Mouse (Mus musculus) right cerebral cortex, postnatal 25 days (tissue): ENCODE measurements at regions not wholly inside any gene's neighbourhood (a gene's known extent, or its start where the extent isn't known, plus 50 kb on each side); places are given as distances from the start of the nearest gene placed in this dataset.
"Not testable (repeated sequence)": the region's sequence is repeated elsewhere in the genome, so short reads cannot be mapped to it uniquely, and the experiment has no call there.

ENCODE experiments used
- DNase-seq: peaks from one replicate; pipeline ENCODE4 v3.0.0; 2022

- no peak for DNase-seq
Observed at GRCm38 (mm10) chr2:114454901-114455300, 199.9 kb downstream of the Dph6 start.

GRCm38 (mm10) chr2:114450185-114450584 lies 204.6 kb downstream of the Dph6 start:
- DNase-seq = no peak

- no peak for DNase-seq
Observed at GRCm38 (mm10) chr2:114443801-114444200, 211.0 kb downstream of the Dph6 start.

GRCm38 (mm10) chr2:114440943-114441342 lies 213.8 kb downstream of the Dph6 start:
- DNase-seq = no peak

DNA sequence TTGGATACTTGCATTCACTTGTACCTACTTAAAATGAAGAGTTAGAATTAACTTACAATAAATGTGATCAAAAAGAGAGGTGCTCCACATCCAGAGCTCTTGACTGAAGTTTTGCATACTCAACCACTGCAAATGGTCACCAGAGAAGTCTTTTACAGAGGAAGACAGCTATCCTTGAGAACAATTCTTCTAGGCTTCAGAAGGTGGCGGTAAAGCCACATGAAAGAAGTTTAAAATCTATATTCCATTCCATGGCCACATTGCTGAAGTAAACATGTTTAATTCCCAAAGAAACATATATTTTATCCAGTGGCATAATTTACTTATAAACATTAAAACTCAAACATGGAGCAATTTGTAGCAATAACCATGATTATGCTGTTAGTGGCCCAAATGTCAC lies 215.1 kb downstream of the Dph6 start:
- DNase-seq = no peak

- no peak for DNase-seq
Observed at GRCm38 (mm10) chr2:114438048-114438447, 216.7 kb downstream of the Dph6 start.

DNA sequence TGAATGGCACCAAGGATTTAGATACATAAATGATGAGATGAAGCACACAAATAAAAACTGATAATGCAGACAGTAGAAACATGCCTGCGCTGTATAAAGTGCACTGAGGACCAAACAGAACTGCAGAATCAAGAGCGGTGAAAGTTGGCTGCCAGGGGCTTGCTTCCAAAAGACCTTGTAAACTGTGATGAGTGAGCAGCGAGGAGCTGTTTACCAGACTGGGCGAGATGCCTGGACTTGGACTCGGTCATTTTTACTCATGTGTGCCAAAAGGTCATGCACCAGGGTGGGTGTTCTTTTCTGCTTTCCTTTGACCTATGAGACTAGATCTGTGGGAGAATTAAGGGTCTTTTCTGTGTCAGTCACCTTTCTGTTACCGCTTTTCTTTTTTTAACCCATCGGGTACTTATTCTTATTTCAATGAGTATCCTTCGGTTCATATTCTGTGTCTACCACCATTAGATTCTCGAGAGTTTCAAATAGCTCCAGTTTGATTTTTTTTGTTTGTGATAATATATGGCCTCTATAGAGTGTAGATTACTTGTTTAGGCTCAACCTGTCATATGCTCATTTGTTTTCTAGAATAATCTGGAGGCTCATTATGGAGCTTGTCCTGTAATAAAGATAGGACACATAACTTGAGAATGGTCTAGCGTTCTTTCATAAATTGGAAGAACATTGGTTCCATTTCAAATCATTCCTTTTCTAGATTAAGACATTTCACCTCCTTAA lies 226.3 kb upstream of the Zfp770 start:
- DNase-seq = no peak

DNA sequence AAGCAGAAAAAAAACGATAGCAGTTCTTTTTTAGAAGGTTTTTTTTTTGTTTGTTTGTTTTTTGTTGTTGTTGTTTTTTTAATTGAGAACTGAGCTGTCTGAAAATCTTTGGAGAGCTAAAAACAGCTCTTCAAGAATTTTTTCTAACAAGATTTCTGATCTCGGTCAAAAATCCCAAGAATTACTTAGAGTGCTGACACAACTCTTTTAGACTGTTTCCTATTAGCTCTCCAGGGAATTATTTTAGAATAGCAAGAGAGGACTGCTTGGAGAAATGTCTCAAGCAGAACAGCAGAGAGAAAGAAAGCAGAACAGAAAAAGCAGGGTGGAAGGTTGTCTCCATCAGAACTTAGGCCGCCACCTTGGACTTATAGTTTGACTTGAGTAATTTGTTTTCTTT lies 218.1 kb upstream of the Zfp770 start:
- no peak for DNase-seq

DNA sequence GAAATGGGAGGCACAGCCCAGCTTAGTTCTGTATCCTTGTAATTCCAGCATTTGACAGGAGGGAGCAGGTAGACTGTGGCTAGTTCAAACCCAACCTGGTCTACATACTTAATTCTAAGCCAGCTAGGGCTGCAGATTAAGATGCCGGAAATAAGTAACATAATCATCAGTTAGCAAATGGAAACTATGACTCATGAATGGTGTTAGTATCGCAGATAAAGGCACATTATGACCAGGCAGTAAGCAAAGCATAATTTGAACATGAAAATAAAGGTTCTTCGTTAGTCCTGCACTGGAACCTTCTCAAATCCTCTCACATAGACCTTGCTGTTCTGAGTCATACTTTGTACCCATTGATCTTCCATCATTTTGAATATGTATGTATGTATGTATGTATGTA lies 211.7 kb upstream of the Zfp770 start:
- no peak for DNase-seq

DNA sequence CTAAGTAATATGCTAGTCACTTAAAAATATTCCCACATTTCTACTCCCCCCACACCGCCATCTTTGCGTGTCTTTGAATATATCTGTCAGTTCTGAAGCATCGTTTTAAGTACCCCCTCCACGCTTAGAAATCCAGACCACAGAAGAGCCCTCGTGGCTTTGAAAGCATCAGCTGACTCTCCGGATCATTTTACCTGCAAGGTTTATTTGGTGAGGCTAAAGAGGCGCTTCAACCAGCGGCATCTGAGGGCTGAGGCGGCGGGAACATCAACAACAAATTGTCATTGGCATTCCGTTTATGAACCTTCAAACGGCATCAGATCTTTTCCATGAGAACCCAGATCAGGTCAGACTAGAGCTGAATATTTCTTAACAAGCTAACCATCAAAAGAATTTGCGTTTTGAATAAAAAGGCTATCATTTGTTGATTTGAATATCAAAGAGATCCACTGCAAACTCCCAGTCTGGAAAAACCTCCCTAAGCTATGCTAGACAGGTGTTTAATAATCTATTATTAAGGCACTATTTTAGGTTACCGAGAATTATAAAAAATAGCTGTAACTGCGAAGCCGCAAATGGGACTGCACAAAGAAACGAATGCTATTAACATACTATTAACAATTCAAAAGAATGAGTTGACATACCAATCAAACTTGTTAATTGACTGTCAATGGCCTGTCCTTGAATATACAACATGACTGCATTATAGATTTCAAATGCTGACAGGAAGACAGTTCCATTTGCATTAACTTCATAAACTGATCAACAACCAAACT lies 210.9 kb upstream of the Zfp770 start:
- DNase-seq = no peak

DNA sequence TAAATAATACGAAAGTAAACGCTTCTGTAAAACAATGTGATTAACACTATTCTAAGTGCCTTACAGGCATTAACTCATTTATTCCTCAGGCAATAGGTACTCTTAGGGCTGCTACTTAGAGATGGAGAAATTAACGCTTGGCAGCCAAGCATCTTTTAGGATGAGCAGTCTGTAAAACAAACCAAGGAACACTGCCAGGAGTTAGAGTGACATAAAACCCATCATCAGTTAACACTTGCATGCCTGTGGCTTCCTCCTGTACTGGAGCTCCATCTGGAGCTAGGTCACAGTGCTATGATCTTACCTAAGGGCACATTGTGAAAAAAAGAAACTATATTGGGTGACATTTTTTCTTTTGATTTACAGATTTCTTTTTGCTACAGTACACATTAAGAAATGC lies 209.4 kb upstream of the Zfp770 start:
- no peak for DNase-seq

DNA sequence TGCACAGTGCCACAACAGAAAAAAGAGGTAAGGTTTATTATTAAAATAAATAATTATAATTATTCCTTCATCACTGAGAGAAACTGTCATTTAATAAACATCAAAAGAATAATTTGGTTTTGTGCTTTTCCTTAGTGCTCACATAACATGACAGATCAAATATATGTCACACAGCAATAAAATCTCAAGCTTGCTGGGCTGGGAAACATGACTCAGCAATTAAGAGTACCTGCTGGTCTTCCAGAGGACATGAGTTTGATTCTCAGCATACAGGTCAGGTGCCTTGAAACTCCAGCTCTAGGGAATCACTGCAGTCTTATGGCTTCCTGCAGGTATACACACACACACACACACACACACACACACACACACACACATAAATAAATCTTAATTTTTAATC lies 208.3 kb upstream of the Zfp770 start:
- DNase-seq = no peak

DNA sequence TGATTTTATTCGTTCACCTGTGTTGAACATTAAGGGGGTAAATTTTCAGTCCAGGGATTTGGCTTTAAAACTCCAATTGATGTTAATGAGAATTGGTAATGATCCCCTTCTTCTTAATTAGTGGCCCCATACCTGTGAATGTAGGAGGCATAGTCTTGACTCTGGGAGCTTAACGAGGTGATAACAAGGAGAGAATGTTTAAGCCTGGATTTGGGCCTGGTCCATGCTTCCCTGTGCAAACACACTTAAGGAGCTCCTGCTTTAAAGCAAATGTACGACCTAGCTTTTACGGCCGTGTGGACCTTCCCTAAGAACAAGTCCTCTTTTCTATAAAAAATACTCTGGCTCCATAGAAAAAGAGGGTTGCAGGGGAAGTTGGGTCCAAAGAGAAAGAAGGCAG lies 206.1 kb upstream of the Zfp770 start:
- no peak for DNase-seq

DNA sequence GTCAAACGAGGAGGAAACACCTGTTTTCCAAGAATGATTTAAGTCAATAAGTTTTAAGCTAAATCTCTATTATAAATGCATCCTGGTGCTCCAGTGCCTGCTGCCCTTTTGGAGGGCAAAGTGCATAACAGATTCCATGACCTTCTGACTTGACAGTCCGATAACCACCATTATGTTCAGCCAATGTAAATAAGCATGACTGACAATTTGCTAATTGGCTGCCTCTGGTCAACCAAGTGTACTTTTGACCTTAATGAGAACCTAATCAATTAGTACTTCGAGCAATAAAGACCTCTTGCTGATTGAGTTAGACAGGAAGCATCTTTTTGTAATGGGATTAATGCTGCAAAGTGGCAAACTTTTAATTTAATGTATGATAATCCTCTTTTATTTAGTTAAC lies 183.3 kb upstream of the Zfp770 start:
- no peak for DNase-seq

DNA sequence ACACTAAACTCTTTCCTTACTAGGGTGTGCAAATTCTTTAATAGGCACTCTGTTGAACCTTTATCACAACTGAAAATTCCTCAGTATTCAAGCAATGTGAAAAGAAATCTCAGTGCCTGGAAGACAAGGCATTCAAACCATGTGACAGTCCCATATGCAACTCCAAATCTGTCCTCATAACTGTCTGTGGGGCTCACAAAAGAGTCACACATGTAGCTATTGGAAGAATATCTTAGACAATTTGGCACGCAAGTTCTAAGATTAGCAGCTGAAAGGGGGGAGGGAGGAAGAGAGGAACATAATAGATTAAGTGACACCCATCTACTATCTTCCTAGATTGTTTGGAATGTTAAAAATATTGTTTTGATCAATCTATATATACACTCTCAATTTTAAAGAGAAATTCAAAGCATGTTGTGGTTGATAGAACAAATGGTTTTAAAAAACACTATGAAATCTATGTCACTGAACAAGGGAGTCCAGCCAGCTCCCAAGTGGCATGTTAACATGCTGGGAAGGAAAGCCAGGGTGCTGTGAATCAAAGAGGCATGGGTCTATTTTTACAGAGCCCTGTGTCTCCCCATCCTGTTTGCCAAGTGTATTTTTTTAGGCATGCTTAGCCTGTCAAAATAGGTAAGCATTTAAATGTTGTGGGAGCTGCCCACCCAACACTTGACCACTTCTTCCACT lies 177.7 kb upstream of the Zfp770 start:
- no peak for DNase-seq

DNA sequence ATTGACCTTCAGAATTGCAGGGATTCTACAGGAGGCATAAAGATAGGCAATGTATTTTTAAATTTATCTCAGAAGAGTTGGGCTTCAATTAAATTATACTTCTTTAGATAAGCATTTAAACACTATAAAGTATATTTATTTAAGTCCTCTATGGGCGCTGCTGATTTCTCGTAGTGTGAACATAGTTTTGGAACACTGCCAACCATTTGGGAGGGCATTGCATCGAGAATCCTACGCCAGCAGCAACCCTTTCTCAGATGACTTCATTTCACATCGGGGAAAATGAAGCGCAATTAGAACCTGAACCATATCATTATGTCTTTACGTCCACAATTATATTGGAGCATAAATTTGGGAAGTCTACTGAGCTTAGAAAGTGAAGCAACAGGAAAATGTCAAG lies 172.2 kb upstream of the Zfp770 start:
- DNase-seq = no peak

DNA sequence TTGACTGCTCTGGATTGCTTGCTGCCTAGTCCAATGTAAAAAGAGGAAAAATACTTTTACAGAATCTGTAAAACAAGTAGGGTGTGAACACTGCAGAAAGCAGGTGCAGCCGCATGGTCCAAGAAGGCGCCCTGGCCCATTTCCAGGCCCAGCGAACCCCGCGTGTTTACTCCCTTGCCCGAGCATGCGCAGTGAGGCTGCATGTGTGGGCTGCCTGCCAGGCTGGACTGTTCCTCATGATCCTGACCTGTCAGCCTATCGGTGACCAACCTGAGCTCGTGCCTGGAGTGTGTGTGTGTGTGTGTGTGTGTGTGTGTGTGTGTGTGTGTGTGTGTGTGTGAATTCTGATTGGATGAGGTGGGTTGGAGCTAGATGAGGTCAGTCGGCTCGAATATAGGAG lies 152.6 kb upstream of the Zfp770 start:
- not testable (repeated sequence) for DNase-seq

- DNase-seq = no peak
Observed at GRCm38 (mm10) chr2:114340578-114341293, 139.5 kb upstream of the Zfp770 start.

GRCm38 (mm10) chr2:114301746-114302145 lies 100.5 kb upstream of the Zfp770 start:
- no peak for DNase-seq

GRCm38 (mm10) chr2:114295110-114295509 lies 93.8 kb upstream of the Zfp770 start:
- no peak for DNase-seq

- no peak for DNase-seq
Observed at GRCm38 (mm10) chr2:114291387-114291786, 90.1 kb upstream of the Zfp770 start.

DNA sequence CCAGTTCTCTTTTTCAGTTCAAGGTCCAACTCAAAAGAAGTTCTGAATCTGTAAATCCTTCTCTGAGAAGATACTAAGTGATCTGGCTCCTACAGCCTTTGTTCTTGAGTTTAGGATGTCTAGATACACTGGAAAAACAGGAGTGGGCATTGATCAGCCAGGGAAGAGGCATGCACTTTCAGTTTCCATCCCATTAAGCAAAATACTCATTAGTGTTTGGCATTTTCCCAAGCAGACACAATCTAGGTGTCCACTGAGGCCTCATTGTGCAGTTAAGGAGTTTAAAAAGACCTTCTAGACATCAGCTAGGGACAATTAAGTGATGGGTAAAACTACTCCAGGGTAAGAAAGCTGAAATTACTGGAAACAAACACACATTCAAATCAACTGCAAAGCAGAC lies 74.3 kb upstream of the Zfp770 start:
- DNase-seq = no peak

DNA sequence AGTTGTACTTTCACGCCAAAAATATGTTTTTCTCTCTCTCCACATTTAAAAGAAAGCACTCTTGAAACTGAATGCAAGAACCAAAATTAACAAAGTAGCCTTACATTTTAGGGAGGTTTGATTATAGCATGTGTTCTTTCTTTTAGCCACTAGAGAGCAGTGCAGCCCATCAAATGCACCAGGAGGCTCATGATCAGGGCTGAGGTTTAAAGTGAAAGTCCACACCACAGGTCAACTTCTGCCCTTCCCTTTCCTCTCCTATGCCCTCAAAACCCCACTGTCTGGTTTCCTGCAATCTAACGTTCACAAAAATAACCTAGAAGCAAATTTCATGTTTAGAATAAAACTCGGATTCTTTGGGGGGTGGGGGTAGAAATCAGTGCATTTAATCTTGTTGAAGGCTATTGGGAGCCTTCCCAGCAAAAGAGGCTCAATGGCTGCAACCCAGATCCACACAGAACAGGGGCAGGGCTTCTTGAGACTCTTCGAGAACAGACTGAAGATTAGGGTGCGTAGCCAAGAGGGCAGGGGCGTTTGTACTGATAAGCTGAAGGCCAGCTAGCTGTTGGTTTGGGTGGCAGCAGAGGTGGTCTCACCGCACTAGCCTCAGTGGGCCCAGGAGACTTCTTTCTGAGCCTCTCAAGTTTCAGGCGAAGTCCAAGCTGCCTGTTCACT lies 59.3 kb upstream of the Zfp770 start:
- DNase-seq = peak; percentile 26
